Mouse (Mus musculus): ENCODE results near the gene Cdc34. TPM values are rescaled to one million over a fixed set of nuclear protein-coding genes. Genes with fewer than 3 reads are reported as not detected.

Gene Cdc34
- total RNA-seq, 2 experiments from 2014 or later = 87.6 to 120 TPM

DNA sequence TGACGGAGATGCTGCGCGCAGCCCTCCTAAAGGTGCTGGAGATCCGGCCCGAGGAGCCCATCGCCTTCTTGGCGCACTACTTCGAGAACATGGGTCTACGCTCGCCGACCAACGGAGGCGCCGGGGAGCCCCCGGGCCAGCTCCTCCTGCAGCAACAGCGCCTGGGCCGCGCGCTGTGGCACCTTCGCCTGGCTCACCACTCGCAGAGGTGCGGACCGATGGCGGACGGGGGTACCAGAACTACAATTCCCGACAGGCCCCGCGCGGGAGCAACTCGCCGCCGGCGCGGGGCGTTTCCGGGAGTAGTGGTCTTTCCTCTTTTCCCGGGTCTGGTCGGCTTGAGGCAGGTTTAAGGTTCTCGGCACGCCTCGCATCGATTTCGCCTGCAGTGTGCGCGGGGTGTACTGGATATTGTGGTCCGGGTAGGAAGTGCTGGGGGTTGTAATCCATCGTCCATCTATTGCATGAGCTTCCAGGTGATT lies 12.4 kb upstream of the Cdc34 start:
- peak; percentile 67 to 78 for DNase-seq (ENCODE audit: low spot score in 2 of 2)

- DNase-seq (ENCODE audit: low spot score in 2 of 2) = no peak
These were observed 11.7 kb upstream of the Cdc34 start for GRCm38 (mm10) chr10:79670071-79670888.

DNA sequence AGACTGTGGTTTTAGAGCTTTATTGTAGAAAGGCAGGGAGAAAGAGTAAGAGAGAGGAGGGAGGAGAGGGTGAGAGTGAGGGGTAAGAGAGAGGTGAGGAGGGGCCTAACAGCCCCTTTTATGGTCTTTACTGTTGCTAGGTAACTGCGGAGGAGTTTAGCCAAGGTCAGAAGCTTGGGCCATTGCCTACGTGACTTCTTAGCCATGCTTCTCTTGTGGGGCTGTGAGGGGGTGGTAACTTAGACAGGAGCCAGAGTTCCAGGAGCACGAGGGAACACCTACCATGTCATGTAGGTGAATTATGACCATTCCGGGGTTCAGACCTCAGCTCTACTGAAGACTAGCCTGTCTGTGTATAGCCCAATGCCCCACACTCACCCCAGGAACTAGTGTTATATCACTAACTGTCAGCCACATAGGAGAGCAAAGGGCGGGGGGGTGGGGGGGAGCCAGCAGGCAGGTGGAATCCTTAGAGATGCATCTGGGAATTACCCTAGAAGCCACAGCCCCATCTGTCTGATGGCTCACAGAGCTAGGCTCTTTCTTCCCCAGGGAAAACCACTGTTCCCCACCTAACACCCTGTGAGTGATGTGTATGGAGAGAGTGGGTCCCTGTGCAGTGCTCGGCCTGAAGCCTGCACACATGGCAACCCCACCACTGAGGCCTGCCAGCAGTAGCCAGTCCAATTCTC lies 10.5 kb upstream of the Cdc34 start:
- DNase-seq (ENCODE audit: low spot score in 2 of 2) = no peak

GRCm38 (mm10) chr10:79672088-79672455 lies 9.9 kb upstream of the Cdc34 start:
- no peak for DNase-seq (ENCODE audit: low spot score in 2 of 2)

DNA sequence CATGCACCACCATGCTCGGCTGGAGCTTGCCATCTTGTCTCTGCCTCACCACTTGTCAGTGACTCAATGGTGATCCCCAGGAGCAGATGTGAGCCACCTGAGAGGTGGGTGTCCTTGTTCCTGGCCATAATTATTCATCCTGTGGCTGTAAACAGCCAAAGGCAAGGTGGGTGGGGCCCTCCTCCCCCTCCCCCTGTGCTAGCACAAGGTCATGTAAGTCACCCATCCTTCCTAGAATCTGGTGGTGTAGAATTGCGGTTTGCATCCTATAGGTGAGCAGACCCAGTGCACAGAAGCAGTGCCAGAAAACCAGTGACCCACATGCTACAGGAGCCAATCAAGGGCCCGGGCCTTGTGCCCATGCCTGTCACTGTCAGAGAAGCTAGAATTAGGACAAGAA lies 8.9 kb upstream of the Cdc34 start:
- DNase-seq (ENCODE audit: low spot score in 2 of 2) = no peak

- DNase-seq (ENCODE audit: low spot score in 2 of 2) = no peak
These were observed 6.5 kb upstream of the Cdc34 start for GRCm38 (mm10) chr10:79675346-79676035.

DNA sequence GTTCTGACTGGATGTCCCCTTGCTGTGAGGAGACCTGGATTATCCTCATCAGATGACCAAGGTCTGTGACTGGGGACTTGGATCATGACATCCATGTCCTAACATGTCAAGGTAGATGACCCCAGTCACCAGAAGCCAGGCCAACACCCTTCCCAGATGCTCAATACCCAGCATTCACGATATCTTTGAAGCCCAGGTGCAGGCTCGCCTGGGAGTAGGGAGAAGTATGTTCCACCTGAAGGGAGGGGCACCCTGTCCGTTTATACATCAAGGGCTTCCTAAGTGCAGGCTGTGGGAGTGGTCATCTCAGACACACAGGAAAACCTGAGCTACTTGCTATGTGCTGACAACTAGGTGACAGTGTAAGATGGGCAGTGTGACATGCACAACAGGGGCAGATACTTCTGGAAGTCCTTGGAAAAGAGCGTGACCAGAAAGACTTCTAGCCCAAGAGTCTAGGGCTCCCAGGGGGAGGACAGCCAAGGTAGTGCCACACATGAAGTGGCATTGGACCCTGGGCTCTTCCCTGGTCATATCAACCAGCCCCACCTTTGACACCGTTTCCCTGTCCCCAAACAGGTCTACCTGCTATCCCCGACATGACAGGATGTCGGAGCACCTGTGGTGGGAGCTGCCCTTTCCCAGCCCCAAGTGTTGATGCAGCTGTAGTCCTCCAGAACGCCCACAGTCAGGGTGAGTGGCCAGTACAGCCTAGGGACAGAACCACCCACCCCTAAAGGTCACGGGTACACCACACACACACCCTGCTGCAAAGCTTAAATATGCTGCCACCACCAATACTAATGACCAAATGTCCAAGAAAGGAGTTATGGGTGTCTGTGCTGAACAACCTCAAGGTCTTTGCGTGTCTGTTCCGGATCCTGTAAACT lies 1.1 kb upstream of the Cdc34 start:
- no peak for DNase-seq (ENCODE audit: low spot score in 2 of 2)

- DNase-seq (ENCODE audit: low spot score in 2 of 2) = no peak
These were observed 538 bp downstream of the Cdc34 start for GRCm38 (mm10) chr10:79682551-79682915.

- peak; percentile 37 to 58 for DNase-seq (ENCODE audit: low spot score in 2 of 2)
These were observed 1.1 kb downstream of the Cdc34 start for GRCm38 (mm10) chr10:79682916-79683582.

GRCm38 (mm10) chr10:79683726-79684640 lies 2.0 kb downstream of the Cdc34 start:
- DNase-seq (ENCODE audit: low spot score in 2 of 2) = no peak

DNA sequence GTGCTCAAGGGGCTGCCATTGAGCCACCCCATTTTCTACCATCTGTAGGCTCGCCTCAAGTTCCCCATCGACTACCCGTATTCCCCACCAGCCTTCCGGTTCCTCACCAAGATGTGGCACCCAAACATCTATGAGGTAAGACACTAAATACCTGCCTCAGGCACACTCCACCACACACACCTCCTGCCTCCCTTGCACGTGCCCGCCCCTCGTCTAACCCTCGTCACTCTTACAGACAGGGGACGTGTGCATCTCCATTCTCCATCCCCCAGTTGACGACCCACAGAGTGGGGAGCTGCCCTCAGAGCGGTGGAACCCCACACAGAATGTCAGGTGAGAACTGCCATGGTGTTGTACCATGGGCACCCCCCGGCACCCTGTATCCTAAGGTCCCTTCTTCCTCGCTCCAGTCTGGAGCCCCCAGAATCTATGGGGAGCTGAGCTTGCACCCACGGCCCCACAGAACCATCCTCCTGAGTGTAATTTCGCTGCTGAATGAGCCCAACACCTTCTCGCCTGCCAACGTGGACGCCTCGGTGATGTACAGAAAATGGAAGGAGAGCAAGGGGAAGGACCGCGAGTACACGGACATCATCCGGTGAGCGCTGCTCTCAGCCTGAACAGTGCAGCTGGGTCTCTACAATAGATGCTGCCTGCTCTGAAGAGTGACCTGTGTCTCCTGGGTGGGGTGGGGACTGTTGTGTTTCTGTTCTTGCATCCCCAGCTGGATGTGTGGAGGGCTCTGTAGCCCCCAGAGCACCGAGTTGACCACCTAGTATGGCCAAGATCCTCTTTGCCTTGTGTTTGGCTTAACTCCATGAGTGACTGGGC lies 3.0 kb downstream of the Cdc34 start:
- DNase-seq (ENCODE audit: low spot score in 2 of 2) = no peak

- no peak for DNase-seq (ENCODE audit: low spot score in 2 of 2)
These were observed 4.2 kb downstream of the Cdc34 start for GRCm38 (mm10) chr10:79686219-79686618.

DNA sequence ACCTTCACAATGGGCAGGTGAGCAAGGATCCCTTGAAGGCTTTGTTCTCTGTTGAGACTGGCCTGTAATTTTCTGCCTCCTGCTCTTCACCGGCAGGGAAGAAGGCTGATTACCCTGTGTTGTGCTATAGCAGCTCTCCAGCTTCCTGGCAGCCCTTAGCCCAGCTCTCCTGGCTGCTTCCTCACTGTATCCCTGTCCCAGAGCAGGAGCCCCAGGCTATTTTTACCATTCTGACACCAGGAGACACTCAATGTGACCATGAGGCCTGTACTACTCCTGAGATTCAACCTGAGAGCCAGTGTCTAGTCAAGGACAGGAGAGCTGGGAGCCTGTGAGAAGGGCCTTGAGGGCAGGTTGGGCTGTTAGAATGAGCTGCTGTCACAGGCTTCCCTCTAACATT lies 4.7 kb downstream of the Cdc34 start:
- no peak for DNase-seq (ENCODE audit: low spot score in 2 of 2)

DNA sequence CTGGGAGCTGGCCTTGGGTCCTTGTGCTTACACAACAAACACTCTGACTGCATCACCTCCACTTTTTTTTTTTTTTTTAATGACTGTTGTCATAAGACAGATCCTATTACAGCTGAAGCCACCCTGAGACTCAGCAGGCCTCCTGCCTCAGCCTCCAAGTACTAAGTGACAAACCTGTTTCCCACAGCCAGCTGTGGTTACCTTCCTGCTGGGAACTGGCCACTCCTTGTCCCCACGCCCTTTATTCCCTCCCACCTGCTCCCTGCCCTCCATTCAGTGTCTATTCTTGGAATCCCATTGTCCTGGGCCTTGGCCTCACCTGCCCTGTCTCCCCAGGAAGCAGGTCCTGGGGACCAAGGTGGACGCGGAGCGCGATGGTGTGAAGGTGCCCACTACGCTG lies 5.5 kb downstream of the Cdc34 start:
- DNase-seq (ENCODE audit: low spot score in 2 of 2) = peak in 1 of 2 experiments; percentile 20

DNA sequence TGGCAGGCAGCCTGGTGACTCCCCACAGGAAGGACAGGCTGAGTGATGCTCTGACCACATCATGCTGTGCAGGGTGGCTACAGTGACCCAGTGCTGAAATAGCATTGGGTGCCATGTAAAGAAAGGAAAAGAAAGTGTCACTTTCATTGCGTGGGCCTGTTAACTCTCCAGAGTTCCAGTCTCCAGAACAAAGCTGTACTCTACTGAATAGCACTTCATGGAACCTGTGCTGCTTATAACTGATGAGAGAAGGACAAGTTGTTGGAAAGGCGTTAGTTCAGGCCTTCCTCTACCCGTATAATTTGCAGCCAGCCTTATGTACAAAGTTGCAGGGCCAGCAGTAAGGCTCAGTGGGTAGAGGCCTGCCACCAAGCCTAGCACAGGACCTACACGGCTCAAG lies 6.7 kb downstream of the Cdc34 start, which contains the start of gene Gzmm:
Gene Gzmm (plus strand): TSS at position 301 of the 400 bp plus-strand sequence.
- DNase-seq (ENCODE audit: low spot score in 2 of 2) = no peak

- DNase-seq (ENCODE audit: low spot score in 2 of 2) = no peak
These were observed 7.2 kb downstream of the Cdc34 start for GRCm38 (mm10) chr10:79689178-79689577.

DNA sequence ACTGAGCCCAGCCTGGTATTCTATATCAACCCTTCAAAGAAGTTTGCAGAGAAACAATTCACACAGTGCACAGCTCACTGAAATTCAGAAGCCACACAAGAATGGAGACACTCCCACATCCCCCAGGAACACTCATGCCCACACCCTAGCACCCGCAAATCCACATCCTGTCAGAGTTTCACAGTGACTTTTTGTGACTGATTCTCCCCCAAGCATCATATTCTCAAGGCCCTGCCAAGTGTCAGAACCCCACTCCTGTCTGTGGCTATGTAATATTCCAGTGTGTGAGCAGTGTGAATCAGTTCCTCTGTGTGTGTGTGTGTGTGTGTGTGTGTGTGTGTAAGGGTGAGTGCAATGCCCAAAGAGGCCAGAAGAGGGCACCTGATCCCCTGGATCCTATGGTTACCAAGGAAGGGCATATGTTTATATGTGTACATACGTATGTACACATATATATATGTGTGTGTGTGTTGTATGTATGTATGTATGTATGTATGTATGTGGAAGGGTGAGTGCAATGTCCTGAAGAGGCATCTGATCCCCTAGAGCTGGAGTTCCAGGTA lies 10.1 kb downstream of the Cdc34 start:
- DNase-seq (ENCODE audit: low spot score in 2 of 2) = no peak

Measured in adrenal gland, adult 18-20 months (tissue).